Mouse (Mus musculus): ENCODE results near the gene Sycp3.
"Not testable (repeated sequence)": the region's sequence is repeated elsewhere in the genome, so short reads cannot be mapped to it uniquely, and the experiment has no call there.

Sycp3 gene

GRCm38 (mm10) chr10:88459502-88459992, at the start of gene Sycp3:
Gene Sycp3 (plus strand): TSS chr10:88459569.
- in situ Hi-C loops (cut with MboI): no loop called here

GRCm38 (mm10) chr10:88409751-88410150, 49.6 kb upstream of the Sycp3 start:
- in situ Hi-C loops (cut with MboI): no loop called here

GRCm38 (mm10) chr10:88412290-88412995, 46.9 kb upstream of the Sycp3 start:
- in situ Hi-C loops (cut with MboI): no loop called here

GRCm38 (mm10) chr10:88417686-88418085, 41.7 kb upstream of the Sycp3 start:
- in situ Hi-C loops (cut with MboI): no loop called here

GRCm38 (mm10) chr10:88420141-88420541, 39.2 kb upstream of the Sycp3 start:
- in situ Hi-C loops (cut with MboI): no loop called here

GRCm38 (mm10) chr10:88420655-88421435, 38.5 kb upstream of the Sycp3 start:
- in situ Hi-C loops (cut with MboI): no loop called here

GRCm38 (mm10) chr10:88426158-88426816, 33.1 kb upstream of the Sycp3 start:
- in situ Hi-C loops (cut with MboI): loop anchor here (5.0 kb wide), 1 partner anchor 44 kb away; no protein-coding TSS in a partner anchor

GRCm38 (mm10) chr10:88426896-88427295, 32.5 kb upstream of the Sycp3 start:
- in situ Hi-C loops (cut with MboI): loop anchor here (5.0 kb wide), 1 partner anchor 45 kb away; no protein-coding TSS in a partner anchor

GRCm38 (mm10) chr10:88427998-88428397, 31.4 kb upstream of the Sycp3 start:
- in situ Hi-C loops (cut with MboI): loop anchor here (5.0 kb wide), 1 partner anchor 46 kb away; no protein-coding TSS in a partner anchor

- in situ Hi-C loops (cut with MboI): no loop called here
Observed at GRCm38 (mm10) chr10:88441224-88441623, 18.1 kb upstream of the Sycp3 start.

- in situ Hi-C loops (cut with MboI): no loop called here
Observed at GRCm38 (mm10) chr10:88451221-88451620, 8.1 kb upstream of the Sycp3 start.

GRCm38 (mm10) chr10:88451990-88452389, 7.4 kb upstream of the Sycp3 start:
- in situ Hi-C loops (cut with MboI): no loop called here

- in situ Hi-C loops (cut with MboI): no loop called here
Observed at GRCm38 (mm10) chr10:88457816-88458215, 1.6 kb upstream of the Sycp3 start.

GRCm38 (mm10) chr10:88460122-88460820, 902 bp downstream of the Sycp3 start:
- in situ Hi-C loops (cut with MboI): no loop called here

- in situ Hi-C loops (cut with MboI): not testable (repeated sequence)
Observed at GRCm38 (mm10) chr10:88482866-88483265, 23.5 kb downstream of the Sycp3 start.

GRCm38 (mm10) chr10:88488629-88489028, 29.3 kb downstream of the Sycp3 start:
- in situ Hi-C loops (cut with MboI): no loop called here

GRCm38 (mm10) chr10:88491632-88492031, 32.3 kb downstream of the Sycp3 start:
- in situ Hi-C loops (cut with MboI): no loop called here

GRCm38 (mm10) chr10:88492658-88493057, 33.3 kb downstream of the Sycp3 start:
- in situ Hi-C loops (cut with MboI): no loop called here

GRCm38 (mm10) chr10:88494959-88495587, 35.7 kb downstream of the Sycp3 start:
- in situ Hi-C loops (cut with MboI): no loop called here

- in situ Hi-C loops (cut with MboI): no loop called here
Observed at GRCm38 (mm10) chr10:88496864-88497564, 37.6 kb downstream of the Sycp3 start.
